Mouse (Mus musculus) ovary, adult 2 months (tissue): Measurements from ENCODE around the gene Arhgap22. TPM values are rescaled to one million over a fixed set of nuclear protein-coding genes. Genes with fewer than 3 reads are reported as not detected.

Experiments
- polyA plus RNA-seq: library from polyadenylated mRNA; depleted of rRNA; stranded (reverse); fragments of >200 nt; gene quantifications from 2 replicates; pipeline ENCODE4 v1.2.3, GENCODE M21; 2012; rRNA removed

Gene Arhgap22
- polyA plus RNA-seq: 21.6 and 21.9 TPM in 2 replicates

DNA sequence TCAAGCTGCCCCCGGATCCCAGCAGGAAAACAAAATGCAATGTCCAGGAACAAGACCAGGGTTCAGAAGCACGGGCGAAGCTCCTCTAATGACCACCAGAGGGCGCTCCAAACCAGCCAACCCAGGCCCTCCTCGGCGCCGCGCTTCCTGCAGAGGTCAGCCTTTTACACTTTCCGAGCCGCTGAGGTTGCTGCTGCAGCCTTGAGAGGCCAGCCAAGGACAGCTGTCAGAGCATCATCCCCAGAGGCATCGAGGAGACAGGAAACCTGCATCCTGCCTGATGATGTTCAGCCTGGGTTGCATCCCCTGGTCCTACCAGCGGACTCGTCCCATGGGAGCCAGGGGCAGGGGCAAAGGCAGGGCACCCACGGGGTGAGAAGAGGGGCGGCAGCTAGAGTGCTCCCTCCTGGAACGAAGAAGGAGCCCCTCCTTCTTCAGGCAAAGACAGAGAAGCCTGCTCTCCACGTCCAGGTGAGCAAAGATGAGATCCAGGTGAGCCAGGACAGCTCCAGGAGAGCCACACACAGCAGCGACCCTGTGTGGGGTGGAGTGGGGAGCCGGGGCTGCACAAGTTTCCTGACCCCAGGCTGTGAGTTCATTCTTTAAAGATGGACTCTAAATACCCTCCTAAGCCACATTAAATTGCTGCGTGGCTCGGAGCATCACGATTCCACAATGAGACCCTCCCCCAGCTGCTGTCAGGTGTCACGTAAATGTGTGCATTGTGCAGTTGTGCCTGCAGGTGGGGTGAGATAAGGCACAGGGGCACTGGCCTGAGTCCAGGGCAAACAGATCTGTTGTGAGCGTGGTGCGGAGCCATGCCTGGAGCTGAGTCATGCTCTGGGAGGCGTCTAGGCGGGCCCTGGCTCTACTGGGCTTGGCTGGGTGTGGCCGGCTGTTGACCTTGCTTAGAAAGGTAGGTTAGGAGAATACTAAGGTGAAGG lies at the start of gene Arhgap22:
TSS of gene Arhgap22 (plus strand) at position 204 of the 944 bp plus-strand sequence.

DNA sequence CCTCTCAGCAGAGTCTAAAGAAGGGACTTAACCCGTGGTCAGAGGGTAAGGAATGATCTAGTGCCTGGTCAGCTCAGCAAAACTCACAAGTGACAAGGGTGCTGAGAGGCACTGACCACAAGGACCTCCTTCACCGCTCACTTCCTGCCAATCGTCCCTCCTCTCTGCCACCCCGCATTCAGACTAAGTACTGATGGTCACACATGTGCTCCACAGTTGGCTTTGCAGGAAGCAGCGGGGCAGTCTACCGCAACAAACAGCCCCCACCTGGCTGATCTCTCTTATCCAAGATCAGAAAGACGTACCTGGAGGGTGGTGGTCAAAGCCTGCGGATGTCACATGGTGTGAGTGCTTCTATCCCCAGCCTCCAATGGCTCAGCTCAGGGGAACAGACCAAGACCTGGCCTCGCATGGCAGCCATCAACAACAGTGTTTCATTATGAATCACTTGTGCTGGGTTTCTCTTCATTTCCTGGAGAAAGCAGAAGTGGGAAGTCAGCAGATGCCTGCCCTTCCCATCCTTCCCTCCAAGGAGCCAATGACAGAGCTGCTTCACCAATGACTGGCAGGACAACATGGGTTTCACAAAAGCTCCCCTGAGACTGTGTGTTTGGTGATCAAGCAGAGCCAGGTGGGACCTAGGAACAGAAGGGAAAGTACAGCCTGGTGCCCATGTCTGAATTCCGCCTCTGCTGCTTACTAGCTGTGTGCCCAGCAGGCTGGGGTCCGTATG lies 28.6 kb upstream of the Arhgap22 start, which contains the start of gene Wdfy4:
TSS of gene Wdfy4 (minus strand) at position 441 of the 733 bp plus-strand sequence.

Other genes starting within 250 kb of the Arhgap22 start
- 2.9 and 4.1 TPM in 2 replicates for gene Lrrc18, start 222.6 kb upstream of the Arhgap22 start, polyA plus RNA-seq
- 2.8 and 3.5 TPM in 2 replicates for gene Wdfy4, start 28.5 kb upstream of the Arhgap22 start, polyA plus RNA-seq
- 7.0 and 24.6 TPM in 2 replicates for gene Mapk8, start 233.1 kb downstream of the Arhgap22 start, polyA plus RNA-seq